Mouse (Mus musculus): ENCODE data around the gene Irak2.
A peak's percentile ranks its signal among the peaks of the same experiment; 100 is the strongest.

DNA sequence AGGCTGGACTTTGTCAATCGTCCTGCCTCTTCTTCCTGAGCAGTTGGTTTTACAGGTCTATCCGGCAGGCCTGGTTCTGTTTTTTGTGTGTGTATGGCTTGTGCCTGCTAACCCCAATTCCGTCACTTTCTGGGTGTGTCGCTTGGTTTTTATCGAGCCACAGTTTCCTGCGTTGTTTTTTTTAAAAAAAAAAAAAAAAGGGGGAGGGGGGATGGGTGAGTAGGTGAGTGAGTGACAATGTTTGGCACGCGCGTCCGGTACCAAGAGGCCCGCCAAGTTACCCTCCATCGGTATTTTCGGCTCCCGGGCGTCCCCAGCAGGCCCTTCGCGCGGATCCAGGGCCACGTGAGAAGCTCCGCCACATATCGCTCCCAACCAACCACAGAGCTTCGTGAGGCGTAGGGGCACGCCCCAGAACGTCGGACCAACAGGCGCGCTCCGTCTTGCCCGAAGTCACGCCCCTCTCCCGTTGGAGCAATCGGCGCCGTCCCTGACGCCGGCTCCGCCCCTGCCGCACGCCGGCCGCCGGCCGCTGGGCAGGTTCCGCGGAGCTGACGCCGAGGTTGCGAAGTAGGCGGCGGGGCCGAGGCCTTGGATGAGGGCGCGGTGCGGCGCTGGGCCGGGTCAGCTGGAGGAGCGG lies 58.4 kb downstream of the Irak2 start, which contains the start of gene Tatdn2:
- peak; percentile 48 for TF ChIP-seq CTCF (IDR thresholded peaks at IDR 0.05)
- TF ChIP-seq EP300 (IDR thresholded peaks at IDR 0.05), result peak; percentile 69; the same call in 1 of the 2 replicates

Measured in lung, postnatal 0 days (tissue).